Mouse (Mus musculus): ENCODE data around the gene Ccdc170. TPM values are rescaled to one million over a fixed set of nuclear protein-coding genes. Genes with fewer than 3 reads are reported as not detected.
A peak's percentile ranks its signal among the peaks of the same experiment; 100 is the strongest.

Ccdc170 gene
- polyA plus RNA-seq, 1 experiment from 2014 or later, result not detected

GRCm38 (mm10) chr10:4522116-4522515, 39.8 kb downstream of the Ccdc170 start:
- WGBS, result 94% methylated on average over 3 of the region's 3 CpGs
- peak; percentile 44 for TF ChIP-seq CTCF (IDR thresholded peaks at IDR 0.05; ENCODE audit: low read depth)
- no peak for TF ChIP-seq EP300 (optimal IDR thresholded peaks at IDR 0.05)
- ATAC-seq (ENCODE audit: low FRiP score, low TSS enrichment), result no peak

GRCm38 (mm10) chr10:4523078-4523477, 40.8 kb downstream of the Ccdc170 start:
- no peak overlapping the region for H3K4me3 ChIP-seq (ENCODE audit: low read depth, low read length)
- no peak overlapping the region for H3K4me2 ChIP-seq (replicated peaks; ENCODE audit: low read depth)
- no peak overlapping the region for H3K27ac ChIP-seq (replicated peaks)
- H3K9me3 ChIP-seq (ENCODE audit: control insufficient read depth, low read length), result no peaks in the 10 kb centered on the region
- TF ChIP-seq EP300 (optimal IDR thresholded peaks at IDR 0.05) (no peak), CTCF (IDR thresholded peaks at IDR 0.05; ENCODE audit: low read depth) (no peak)
- H3K9ac ChIP-seq (ENCODE audit: low read length), result no peak overlapping the region
- DNase-seq (ENCODE audit: low spot score), result no peak
- no peaks in the 10 kb centered on the region for H3K4me1 ChIP-seq (replicated peaks; ENCODE audit: control insufficient read depth, insufficient read depth)
- no peak for ATAC-seq (ENCODE audit: low FRiP score, low TSS enrichment)
- H3K27me3 ChIP-seq (ENCODE audit: control insufficient read depth, insufficient read depth, low read length), result no peaks in the 10 kb centered on the region
- no peaks in the 10 kb centered on the region for H3K36me3 ChIP-seq (ENCODE audit: control insufficient read depth, insufficient read depth, low read length)
- 75% methylated on average over 4 of the region's 4 CpGs for WGBS

More at GRCm38 (mm10) chr10:4522116-4522515, 39.8 kb downstream of the Ccdc170 start:
- Histone ChIP-seq H3K4me1 (replicated peaks; ENCODE audit: control insufficient read depth, insufficient read depth) (no peaks in the 10 kb centered on the region), H3K27me3 (ENCODE audit: control insufficient read depth, insufficient read depth, low read length) (no peaks in the 10 kb centered on the region), H3K9ac (ENCODE audit: low read length) (no peak overlapping the region), H3K36me3 (ENCODE audit: control insufficient read depth, insufficient read depth, low read length) (no peaks in the 10 kb centered on the region), H3K27ac (replicated peaks) (no peak overlapping the region), H3K9me3 (ENCODE audit: control insufficient read depth, low read length) (no peaks in the 10 kb centered on the region), H3K4me3 (ENCODE audit: low read depth, low read length) (no peak overlapping the region), H3K4me2 (replicated peaks; ENCODE audit: low read depth) (no peak overlapping the region)
- DNase-seq (ENCODE audit: low spot score), result no peak

GRCm38 (mm10) chr10:4528043-4528442, 45.7 kb downstream of the Ccdc170 start:
- Histone ChIP-seq H3K9me3 (ENCODE audit: control insufficient read depth, low read length) (no peaks in the 10 kb centered on the region), H3K4me1 (replicated peaks; ENCODE audit: control insufficient read depth, insufficient read depth) (no peaks in the 10 kb centered on the region), H3K27ac (replicated peaks) (no peak overlapping the region), H3K4me3 (ENCODE audit: low read depth, low read length) (no peak overlapping the region), H3K27me3 (ENCODE audit: control insufficient read depth, insufficient read depth, low read length) (no peaks in the 10 kb centered on the region), H3K36me3 (ENCODE audit: control insufficient read depth, insufficient read depth, low read length) (no peaks in the 10 kb centered on the region), H3K9ac (ENCODE audit: low read length) (no peak overlapping the region), H3K4me2 (replicated peaks; ENCODE audit: low read depth) (no peak overlapping the region)
- 59% methylated on average over 7 of the region's 7 CpGs for WGBS
- ATAC-seq (ENCODE audit: low FRiP score, low TSS enrichment), result no peak
- no peak for DNase-seq (ENCODE audit: low spot score)
- TF ChIP-seq CTCF (IDR thresholded peaks at IDR 0.05; ENCODE audit: low read depth) (no peak), EP300 (optimal IDR thresholded peaks at IDR 0.05) (no peak)

- Histone ChIP-seq H3K4me3 (ENCODE audit: low read depth, low read length) (no peak overlapping the region), H3K4me2 (replicated peaks; ENCODE audit: low read depth) (no peak overlapping the region), H3K9me3 (ENCODE audit: control insufficient read depth, low read length) (no peaks in the 10 kb centered on the region), H3K27me3 (ENCODE audit: control insufficient read depth, insufficient read depth, low read length) (no peaks in the 10 kb centered on the region), H3K36me3 (ENCODE audit: control insufficient read depth, insufficient read depth, low read length) (no peaks in the 10 kb centered on the region), H3K4me1 (replicated peaks; ENCODE audit: control insufficient read depth, insufficient read depth) (no peaks in the 10 kb centered on the region), H3K27ac (replicated peaks) (no peak overlapping the region), H3K9ac (ENCODE audit: low read length) (no peak overlapping the region)
- TF ChIP-seq EP300 (optimal IDR thresholded peaks at IDR 0.05) (no peak), CTCF (IDR thresholded peaks at IDR 0.05; ENCODE audit: low read depth) (no peak)
- no peak for DNase-seq (ENCODE audit: low spot score)
- no peak for ATAC-seq (ENCODE audit: low FRiP score, low TSS enrichment)
- WGBS, result 75% methylated on average over 9 of the region's 9 CpGs
These were observed 48.4 kb downstream of the Ccdc170 start for GRCm38 (mm10) chr10:4530638-4531235.

- DNase-seq (ENCODE audit: low spot score) (no peak), ATAC-seq (ENCODE audit: low FRiP score, low TSS enrichment) (no peak)
- no peak overlapping the region for H3K4me2 ChIP-seq (replicated peaks; ENCODE audit: low read depth)
- 62% methylated on average over 6 of the region's 6 CpGs for WGBS
- no peaks in the 10 kb centered on the region for H3K36me3 ChIP-seq (ENCODE audit: control insufficient read depth, insufficient read depth, low read length)
- H3K4me3 ChIP-seq (ENCODE audit: low read depth, low read length), result no peak overlapping the region
- no peaks in the 10 kb centered on the region for H3K4me1 ChIP-seq (replicated peaks; ENCODE audit: control insufficient read depth, insufficient read depth)
- H3K9ac ChIP-seq (ENCODE audit: low read length), result no peak overlapping the region
- TF ChIP-seq EP300 (optimal IDR thresholded peaks at IDR 0.05), result no peak
- TF ChIP-seq CTCF (IDR thresholded peaks at IDR 0.05; ENCODE audit: low read depth), result no peak
- H3K27ac ChIP-seq (replicated peaks), result no peak overlapping the region
- H3K27me3 ChIP-seq (ENCODE audit: control insufficient read depth, insufficient read depth, low read length), result no peaks in the 10 kb centered on the region
- H3K9me3 ChIP-seq (ENCODE audit: control insufficient read depth, low read length), result no peaks in the 10 kb centered on the region
These were observed 49.6 kb downstream of the Ccdc170 start for GRCm38 (mm10) chr10:4531933-4532332.

GRCm38 (mm10) chr10:4532731-4533130, 50.4 kb downstream of the Ccdc170 start:
- Histone ChIP-seq H3K27ac (replicated peaks) (no peak overlapping the region), H3K4me1 (replicated peaks; ENCODE audit: control insufficient read depth, insufficient read depth) (no peaks in the 10 kb centered on the region), H3K4me3 (ENCODE audit: low read depth, low read length) (no peak overlapping the region), H3K9ac (ENCODE audit: low read length) (no peak overlapping the region), H3K27me3 (ENCODE audit: control insufficient read depth, insufficient read depth, low read length) (no peaks in the 10 kb centered on the region), H3K36me3 (ENCODE audit: control insufficient read depth, insufficient read depth, low read length) (no peaks in the 10 kb centered on the region), H3K4me2 (replicated peaks; ENCODE audit: low read depth) (no peak overlapping the region), H3K9me3 (ENCODE audit: control insufficient read depth, low read length) (no peaks in the 10 kb centered on the region)
- ATAC-seq (ENCODE audit: low FRiP score, low TSS enrichment) (no peak), DNase-seq (ENCODE audit: low spot score) (no peak)
- 65% methylated on average over 6 of the region's 6 CpGs for WGBS
- TF ChIP-seq CTCF (IDR thresholded peaks at IDR 0.05; ENCODE audit: low read depth) (no peak), EP300 (optimal IDR thresholded peaks at IDR 0.05) (no peak)

Measured in stomach, postnatal 0 days (tissue).